Mouse (Mus musculus) hindbrain, embryonic 16.5 days (tissue): ENCODE measurements around the gene Kcnj3. TPM values are rescaled to one million over a fixed set of nuclear protein-coding genes. Genes with fewer than 3 reads are reported as not detected.

ENCODE experiments used
- ATAC-seq: fragments of 200-750 bp; cut with Nextera tagmentation; 2 replicates; pipeline ENCODE4 v1.8.0; 2017; ENCODE audit warnings: moderate TSS enrichment, moderate library complexity
- H3K27ac ChIP-seq: fragments of 300-500 bp; sonication (generic); 2 replicates; pipeline ENCODE4 v1.5.1; 2014; ENCODE audit warnings: low read depth, mild to moderate bottlenecking, control low read depth, low read length, moderate library complexity
- H3K27me3 ChIP-seq: fragments of 300-500 bp; sonication (generic); replicated peaks from 2 replicates; pipeline ENCODE4 v1.6.1; 2014; ENCODE audit warnings: low read length; ENCODE audit not compliant: control insufficient read depth, insufficient read depth
- H3K36me3 ChIP-seq: fragments of 300-500 bp; sonication (generic); 2 replicates; pipeline ENCODE4 v1.6.1; 2014; ENCODE audit warnings: mild to moderate bottlenecking, low read length, moderate library complexity, mixed read lengths; ENCODE audit not compliant: control insufficient read depth, insufficient read depth
- H3K4me1 ChIP-seq: fragments of 300-500 bp; sonication (generic); 2 replicates; pipeline ENCODE4 v1.6.1; 2014; ENCODE audit warnings: low read depth, low read length; ENCODE audit not compliant: control insufficient read depth, insufficient read depth
- H3K4me2 ChIP-seq: fragments of 300-500 bp; sonication (generic); 2 replicates; pipeline ENCODE4 v1.6.1; 2014; ENCODE audit warnings: mild to moderate bottlenecking, low read length, control low read depth, moderate library complexity
- H3K4me3 ChIP-seq: fragments of 300-500 bp; sonication (generic); 2 replicates; pipeline ENCODE4 v1.5.1; 2014; ENCODE audit warnings: mild to moderate bottlenecking, low read length, control low read depth, moderate library complexity
- H3K9ac ChIP-seq: fragments of 300-500 bp; sonication (generic); 2 replicates; pipeline ENCODE4 v1.6.1; 2014; ENCODE audit warnings: low read depth, mild to moderate bottlenecking, control low read depth, low read length, moderate library complexity
- H3K9me3 ChIP-seq: fragments of 300-500 bp; sonication (generic); 2 replicates; pipeline ENCODE4 v1.6.1; 2014; ENCODE audit warnings: mild to moderate bottlenecking, low read length, moderate library complexity; ENCODE audit not compliant: control insufficient read depth
- WGBS: fragments of 180-500 bp; shearing (Covaris S2); extraction: QIAGEN DNeasy Blood & Tissue Kit; methylation state at CpG from one replicate; pipeline ENCODE4 v1.1.7; 2014; 5-methylcytosine and 5-hydroxymethylcytosine counted together
- polyA plus RNA-seq: library from polyadenylated mRNA; unstranded; fragments of >200 nt; fragmentation: Nextera tagmentation; extraction: Ambion mirVana; gene quantifications from 2 replicates; pipeline ENCODE4 v1.2.1, GENCODE M21; 2015

Gene Kcnj3
- polyA plus RNA-seq: 6.4 and 6.8 TPM in 2 replicates

- peak within 1 kb of the TSS; percentile 75 for H3K27ac ChIP-seq
- no peaks in the 10 kb centered on the region for H3K9me3 ChIP-seq
- peaks cover 5% of the 10 kb centered on the region for H3K4me1 ChIP-seq
- H3K9ac ChIP-seq: peak within 1 kb of the TSS; percentile 79
- no peaks in the 10 kb centered on the region for H3K27me3 ChIP-seq
- H3K4me3 ChIP-seq: peak within 1 kb of the TSS; percentile 72
- ATAC-seq: peak; percentile 87
- H3K36me3 ChIP-seq: no peaks in the 10 kb centered on the region
- peak within 1 kb of the TSS; percentile 95 for H3K4me2 ChIP-seq
- WGBS: under 1% methylated on average over 20 of the region's 20 CpGs
Measured at GRCm38 (mm10) chr2:55435721-55436260, at the start of gene Kcnj3. Gene Kcnj3 (plus strand): TSS chr2:55435970.

- ATAC-seq: no peak
- Histone ChIP-seq H3K9ac (no peak overlapping the region), H3K4me3 (no peak overlapping the region), H3K4me2 (no peak overlapping the region), H3K27me3 (no peaks in the 10 kb centered on the region), H3K9me3 (no peaks in the 10 kb centered on the region), H3K4me1 (no peaks in the 10 kb centered on the region), H3K36me3 (no peaks in the 10 kb centered on the region), H3K27ac (no peak overlapping the region)
- 67% methylated on average over 3 of the region's 3 CpGs for WGBS
Measured at GRCm38 (mm10) chr2:55390330-55390989, 45.3 kb upstream of the Kcnj3 start.

GRCm38 (mm10) chr2:55405307-55405706 is 30.5 kb upstream of the Kcnj3 start:
- Histone ChIP-seq H3K9me3 (no peaks in the 10 kb centered on the region), H3K4me1 (no peaks in the 10 kb centered on the region), H3K4me2 (no peak overlapping the region), H3K9ac (no peak overlapping the region), H3K36me3 (no peaks in the 10 kb centered on the region), H3K27ac (no peak overlapping the region), H3K27me3 (no peaks in the 10 kb centered on the region), H3K4me3 (no peak overlapping the region)
- ATAC-seq: no peak
- WGBS: 58% methylated on average over 1 of the region's 1 CpGs

- Histone ChIP-seq H3K36me3 (no peaks in the 10 kb centered on the region), H3K9ac (no peak overlapping the region), H3K4me3 (no peak overlapping the region), H3K4me2 (no peak overlapping the region), H3K4me1 (no peaks in the 10 kb centered on the region), H3K27me3 (no peaks in the 10 kb centered on the region), H3K9me3 (no peaks in the 10 kb centered on the region), H3K27ac (no peak overlapping the region)
- ATAC-seq: no peak
- 58% methylated on average over 2 of the region's 2 CpGs for WGBS
Measured at GRCm38 (mm10) chr2:55427633-55428032, 8.1 kb upstream of the Kcnj3 start.

- WGBS: 61% methylated on average over 4 of the region's 4 CpGs
- ATAC-seq: no peak
- peaks cover 5% of the 10 kb centered on the region for H3K4me1 ChIP-seq
Measured at GRCm38 (mm10) chr2:55432104-55432503, 3.7 kb upstream of the Kcnj3 start.

GRCm38 (mm10) chr2:55436261-55437006 is 664 bp downstream of the Kcnj3 start:
- Histone ChIP-seq H3K9ac (peak overlapping the region; percentile 79), H3K4me2 (peak overlapping the region; percentile 95), H3K27me3 (no peaks in the 10 kb centered on the region), H3K27ac (peak overlapping the region; percentile 75), H3K4me3 (peak overlapping the region; percentile 72), H3K4me1 (peaks cover 5% of the 10 kb centered on the region), H3K9me3 (no peaks in the 10 kb centered on the region), H3K36me3 (no peaks in the 10 kb centered on the region)
- under 1% methylated on average over 21 of the region's 21 CpGs for WGBS
- peak; percentile 60 for ATAC-seq

More at GRCm38 (mm10) chr2:55432104-55432503, 3.7 kb upstream of the Kcnj3 start:
- Histone ChIP-seq H3K36me3 (no peaks in the 10 kb centered on the region), H3K27me3 (no peaks in the 10 kb centered on the region), H3K4me3 (no peak overlapping the region), H3K27ac (no peak overlapping the region), H3K4me2 (no peak overlapping the region), H3K9ac (no peak overlapping the region), H3K9me3 (no peaks in the 10 kb centered on the region)

GRCm38 (mm10) chr2:55437007-55437949 is 1.5 kb downstream of the Kcnj3 start:
- no peaks in the 10 kb centered on the region for H3K9me3 ChIP-seq
- H3K4me2 ChIP-seq: peak overlapping the region; percentile 95
- peak; percentile 53 for ATAC-seq
- peak overlapping the region; percentile 70 for H3K27ac ChIP-seq
- no peaks in the 10 kb centered on the region for H3K36me3 ChIP-seq
- H3K4me3 ChIP-seq: peak overlapping the region; percentile 72
- H3K9ac ChIP-seq: peak overlapping the region; percentile 79
- under 1% methylated on average over 51 of the region's 51 CpGs for WGBS
- no peaks in the 10 kb centered on the region for H3K27me3 ChIP-seq
- peaks cover 5% of the 10 kb centered on the region for H3K4me1 ChIP-seq

- peak overlapping the region; percentile 72 for H3K4me3 ChIP-seq
- no peaks in the 10 kb centered on the region for H3K27me3 ChIP-seq
- no peak for ATAC-seq
- peaks cover 5% of the 10 kb centered on the region for H3K4me1 ChIP-seq
- no peaks in the 10 kb centered on the region for H3K36me3 ChIP-seq
- H3K27ac ChIP-seq: no peak overlapping the region
- H3K9ac ChIP-seq: peak overlapping the region; percentile 79
- peak overlapping the region; percentile 95 for H3K4me2 ChIP-seq
- no peaks in the 10 kb centered on the region for H3K9me3 ChIP-seq
- 8% methylated on average over 1 of the region's 1 CpGs for WGBS
Measured at GRCm38 (mm10) chr2:55437977-55438376, 2.2 kb downstream of the Kcnj3 start.
